Mouse (Mus musculus): ENCODE measurements around the gene Arfgef3.

DNA sequence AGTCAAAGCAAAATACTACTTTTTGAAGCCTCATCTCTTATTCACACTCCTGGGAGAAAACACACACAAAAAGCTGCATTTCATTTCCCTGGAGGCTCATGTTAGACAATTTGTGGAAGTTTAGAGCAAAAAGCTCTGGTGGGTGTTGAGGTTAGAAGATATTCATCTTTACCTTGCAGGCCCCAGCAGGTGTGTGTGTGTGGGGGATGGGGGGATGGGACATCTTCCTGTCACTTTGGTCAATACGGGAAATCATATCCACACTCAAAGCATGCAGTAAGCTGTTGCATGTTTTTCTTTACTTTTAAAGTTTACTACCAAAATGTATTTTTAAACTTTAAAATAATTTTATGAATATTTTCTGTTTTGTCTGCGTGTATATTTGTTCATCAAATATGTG is 79.7 kb downstream of the Arfgef3 start:
- TF ChIP-seq CTCF (IDR thresholded peaks at IDR 0.05 in 2 of 3, conservative IDR thresholded peaks at IDR 0.05 in 1 of 3; ENCODE audit: control insufficient read depth in 1 of 3, insufficient read depth in 1 of 3, low read depth in 2 of 3, low read length in 3 of 3, poor library complexity in 1 of 3, severe bottlenecking in 1 of 3) (no peak), RAD21 (IDR thresholded peaks at IDR 0.05; ENCODE audit: low read depth, low read length) (no peak), ETS1 (IDR thresholded peaks at IDR 0.05; ENCODE audit: low read depth, low read length) (no peak), ZC3H11A (IDR thresholded peaks at IDR 0.05; ENCODE audit: low read depth, low read length) (no peak), TAL1 (IDR thresholded peaks at IDR 0.05; ENCODE audit: low read length) (no peak), POLR2A (IDR thresholded peaks at IDR 0.05; ENCODE audit: control insufficient read depth in 1 of 2, insufficient read depth in 1 of 2, low read depth in 1 of 2, low read length in 2 of 2, poor library complexity in 1 of 2) (no peak), EP300 (IDR thresholded peaks at IDR 0.05; ENCODE audit: low read depth in 1 of 2, low read length in 2 of 2) (no peak), SMC3 (IDR thresholded peaks at IDR 0.05; ENCODE audit: low read depth, low read length) (no peak), MXI1 (IDR thresholded peaks at IDR 0.05; ENCODE audit: low read depth, low read length) (no peak), MYC (IDR thresholded peaks at IDR 0.05; ENCODE audit: low read depth, low read length) (no peak), UBTF (IDR thresholded peaks at IDR 0.05; ENCODE audit: borderline replicate concordance, insufficient read depth, low read depth, low read length) (no peak), ZMIZ1 (IDR thresholded peaks at IDR 0.05; ENCODE audit: low read depth, low read length) (no peak), BHLHE40 (IDR thresholded peaks at IDR 0.05; ENCODE audit: borderline replicate concordance, low read depth, low read length) (no peak)

Measured in MEL (cell line).